ENCODE assay signal across 8 mouse cellular contexts in genomic region chr3:126746148-126746803, GRCm38 (mm10).
DNase-seq lines count a peak whose midpoint lies in the region; ATAC-seq and TF ChIP-seq lines count a peak whose summit lies in the region.

No protein-coding gene starts in this region.

- 29% methylated on average over 11 of the region's 11 CpGs for WGBS in heart, adult 2 months
- WGBS in intestine, postnatal 0 days = 61% methylated on average over 11 of the region's 11 CpGs
- WGBS in neural tube, embryonic 15.5 days = 56% methylated on average over 11 of the region's 11 CpGs

- H3K27ac ChIP-seq in heart, adult 2 months = peak overlapping the region; percentile 83
- H3K27ac ChIP-seq in intestine, postnatal 0 days (ENCODE audit: low read depth, low read length) = no peak overlapping the region
- peak overlapping the region; percentile 66 for H3K27ac ChIP-seq in neural tube, embryonic 15.5 days (replicated peaks)

- no peak overlapping the region for H3K4me3 ChIP-seq in heart, adult 2 months
- H3K4me3 ChIP-seq in intestine, postnatal 0 days (ENCODE audit: low read depth, low read length) = no peak overlapping the region
- no peak overlapping the region for H3K4me3 ChIP-seq in neural tube, embryonic 15.5 days (replicated peaks)

- H3K27me3 ChIP-seq in heart, adult 2 months (ENCODE audit: control insufficient read depth, insufficient read depth, low read length) = no peaks in the 10 kb centered on the region
- no peaks in the 10 kb centered on the region for H3K27me3 ChIP-seq in intestine, postnatal 0 days (replicated peaks; ENCODE audit: control insufficient read depth, insufficient read depth, low read length)
- no peaks in the 10 kb centered on the region for H3K27me3 ChIP-seq in neural tube, embryonic 15.5 days (replicated peaks)

- no peak for TF ChIP-seq CTCF in heart, adult 2 months (IDR thresholded peaks at IDR 0.05)
- no peak for TF ChIP-seq CTCF in intestine, postnatal 0 days (IDR thresholded peaks at IDR 0.05; ENCODE audit: low read depth)

- TF ChIP-seq EP300 in heart, adult 2 months (IDR thresholded peaks at IDR 0.05; ENCODE audit: insufficient read depth, low read depth, low read length) = peak; percentile 97

- peaks cover 19% of the 10 kb centered on the region for H3K4me1 ChIP-seq in heart, adult 2 months (ENCODE audit: control insufficient read depth, insufficient read depth, low read length)
- no peaks in the 10 kb centered on the region for H3K4me1 ChIP-seq in intestine, postnatal 0 days (replicated peaks; ENCODE audit: control insufficient read depth, insufficient read depth, low read length)
- peaks cover 15% of the 10 kb centered on the region for H3K4me1 ChIP-seq in neural tube, embryonic 15.5 days

- 0 out of 2 replicates have a peak overlapping the region, but pooled peaks have one; percentile 13 for H3K4me2 ChIP-seq in intestine, postnatal 0 days (replicated peaks; ENCODE audit: low read depth)
- H3K4me2 ChIP-seq in neural tube, embryonic 15.5 days = peak overlapping the region; percentile 15; the same call in 1 of the 2 replicates

- H3K79me2 ChIP-seq in heart, adult 2 months (replicated peaks; ENCODE audit: control insufficient read depth, insufficient read depth, low read length) = peaks cover 4% of the 10 kb centered on the region

- intact Hi-C loops in heart, adult 2 months (cut with DNase I) = loop anchor here (2.0 kb wide), 1 partner anchor 149 kb away; the partner anchor contains the start of gene Camk2d

- peak overlapping the region; percentile 57; the same call in 1 of the 2 replicates for H3K9ac ChIP-seq in heart, adult 2 months (ENCODE audit: low read depth, low read length)
- no peak overlapping the region for H3K9ac ChIP-seq in intestine, postnatal 0 days (ENCODE audit: low read depth, low read length)
- H3K9ac ChIP-seq in neural tube, embryonic 15.5 days (replicated peaks) = no peak overlapping the region

- DNase-seq in lung, postnatal 10 days = peak; percentile 13
- DNase-seq in lung, postnatal 36 days = no peak
- DNase-seq in heart, adult 2 months = peak in 1 of 2 experiments; percentile 82
- no peak for DNase-seq in thymus, postnatal 14 days
- DNase-seq in right cerebral cortex, postnatal 10 days (ENCODE audit: low spot score in 2 of 2) = no peak
- DNase-seq in layer of hippocampus, adult 11-12 months (ENCODE audit: low spot score) = no peak

- no peak for TF ChIP-seq POLR2A in heart, adult 2 months (IDR thresholded peaks at IDR 0.05; ENCODE audit: insufficient read depth, low read depth, low read length)

- peak; percentile 64 for ATAC-seq in intestine, postnatal 0 days
- peak; percentile 68; the same call in 1 of the 2 replicates for ATAC-seq in neural tube, embryonic 15.5 days (ENCODE audit: low FRiP score)

- peaks cover 22% of the 10 kb centered on the region for H3K36me3 ChIP-seq in heart, adult 2 months (ENCODE audit: control insufficient read depth, insufficient read depth, low read length)
- H3K36me3 ChIP-seq in intestine, postnatal 0 days (ENCODE audit: control insufficient read depth, insufficient read depth) = no peaks in the 10 kb centered on the region
- H3K36me3 ChIP-seq in neural tube, embryonic 15.5 days = no peaks in the 10 kb centered on the region

- H3K9me3 ChIP-seq in intestine, postnatal 0 days (ENCODE audit: control insufficient read depth) = no peaks in the 10 kb centered on the region
- H3K9me3 ChIP-seq in neural tube, embryonic 15.5 days (replicated peaks) = no peaks in the 10 kb centered on the region
